Mouse (Mus musculus): ENCODE measurements at regions not wholly inside any gene's neighbourhood (a gene's known extent, or its start where the extent isn't known, plus 50 kb on each side); places are given as distances from the start of the nearest gene placed in this dataset.
A peak's percentile ranks its signal among the peaks of the same experiment; 100 is the strongest.

DNA sequence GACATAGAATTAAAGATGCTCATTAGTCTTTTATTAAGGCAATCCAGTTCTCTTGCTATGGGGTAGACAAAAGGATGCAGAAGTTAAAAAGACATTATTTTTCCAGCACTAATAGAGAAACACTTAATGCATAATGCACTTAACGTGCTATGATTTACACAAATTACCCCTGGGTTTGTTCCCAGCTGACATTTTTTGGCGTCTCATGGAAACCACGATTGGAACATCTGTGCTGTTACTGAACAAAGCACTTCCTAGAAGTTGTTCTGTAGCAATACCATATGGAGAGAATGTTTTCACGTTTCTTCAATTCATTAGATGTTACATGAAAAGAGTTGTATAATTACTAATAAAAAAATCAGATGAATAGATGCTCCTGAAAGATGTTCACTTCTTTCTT lies 635.2 kb downstream of the Gm597 start:
- DNase-seq (ENCODE audit: low spot score in 2 of 2) = no peak

DNA sequence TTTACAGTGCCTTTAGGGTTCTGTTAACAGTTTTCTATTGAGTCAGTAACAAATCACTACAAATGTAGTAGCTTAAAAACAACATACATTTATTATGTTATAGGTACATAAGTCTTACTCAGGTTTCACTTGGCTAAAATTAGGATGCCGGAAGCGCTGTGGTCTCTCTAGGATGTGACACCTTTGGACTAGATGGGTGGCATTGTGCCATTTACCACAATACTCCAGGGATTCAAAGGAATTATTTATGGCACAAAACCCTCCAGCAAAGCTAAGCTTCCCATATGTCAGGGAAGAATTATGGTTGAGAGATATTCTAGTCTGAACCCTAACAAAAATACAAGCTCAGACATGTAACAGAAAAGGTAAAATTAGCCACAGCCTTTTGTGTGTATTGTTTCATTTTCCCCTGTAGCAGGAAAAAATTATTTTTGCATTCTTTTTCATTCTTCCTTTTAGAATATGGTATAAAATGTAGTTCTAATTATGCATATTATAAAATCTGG lies 678.0 kb downstream of the Gm597 start:
- no peak for DNase-seq (ENCODE audit: low spot score in 2 of 2)

DNA sequence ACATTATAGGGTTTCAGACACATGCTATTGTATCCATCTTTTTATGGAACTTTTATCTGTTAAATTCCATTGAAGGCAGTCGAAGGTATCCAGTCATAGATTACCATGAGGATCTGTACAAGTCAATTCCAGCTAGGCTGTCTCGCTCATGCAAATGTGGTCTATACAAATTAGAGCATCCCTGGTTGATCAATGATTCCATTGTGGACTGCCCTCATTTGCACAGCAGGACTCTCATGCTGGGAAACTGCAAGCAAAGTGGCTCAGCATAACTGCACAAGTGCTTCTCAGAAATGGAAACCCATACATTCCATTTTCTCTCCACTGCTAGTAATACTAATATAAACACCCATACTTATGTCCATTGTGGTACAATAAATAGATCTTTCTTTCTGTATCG lies 695.6 kb downstream of the Gm597 start:
- DNase-seq (ENCODE audit: low spot score in 2 of 2) = no peak

DNA sequence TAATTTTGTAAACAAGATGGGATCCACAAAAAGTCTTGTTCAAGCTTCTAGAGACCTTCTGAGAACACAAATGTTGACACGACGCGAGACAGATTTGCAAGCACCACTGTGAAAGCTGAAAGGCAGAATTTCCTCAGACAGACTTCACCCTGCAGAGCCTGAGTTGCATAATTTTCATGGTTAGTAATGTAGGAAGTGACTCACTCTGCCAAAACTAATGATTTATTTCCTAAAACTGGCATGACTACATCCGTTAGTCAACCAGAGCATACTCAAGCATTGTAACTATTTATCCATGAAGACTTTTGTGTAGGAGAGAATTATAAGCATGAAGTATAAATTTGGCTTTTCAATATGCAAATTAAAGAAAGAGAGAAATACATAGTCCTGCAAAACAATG lies 726.1 kb downstream of the Gm597 start:
- no peak for DNase-seq (ENCODE audit: low spot score in 2 of 2)

DNA sequence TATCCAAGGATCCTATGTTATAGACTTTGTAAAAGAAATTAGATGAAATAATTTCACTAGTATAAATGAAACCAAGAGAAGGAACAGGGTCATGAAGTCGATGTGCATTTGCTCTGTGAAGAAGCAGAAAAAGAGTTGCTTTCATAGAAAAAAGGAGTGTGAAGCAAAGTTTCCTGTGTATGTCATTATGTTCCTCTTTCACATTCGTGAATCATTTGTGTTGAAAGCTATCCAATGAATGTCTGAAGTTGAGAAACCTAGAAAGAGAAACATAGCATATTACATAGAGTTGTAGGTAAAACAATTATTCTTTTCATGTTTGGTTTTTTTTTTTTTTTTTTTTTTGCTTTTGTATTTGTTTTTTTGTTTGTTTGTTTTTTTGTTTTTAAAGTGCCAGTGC lies 732.1 kb downstream of the Gm597 start:
- DNase-seq (ENCODE audit: low spot score in 2 of 2) = no peak

DNA sequence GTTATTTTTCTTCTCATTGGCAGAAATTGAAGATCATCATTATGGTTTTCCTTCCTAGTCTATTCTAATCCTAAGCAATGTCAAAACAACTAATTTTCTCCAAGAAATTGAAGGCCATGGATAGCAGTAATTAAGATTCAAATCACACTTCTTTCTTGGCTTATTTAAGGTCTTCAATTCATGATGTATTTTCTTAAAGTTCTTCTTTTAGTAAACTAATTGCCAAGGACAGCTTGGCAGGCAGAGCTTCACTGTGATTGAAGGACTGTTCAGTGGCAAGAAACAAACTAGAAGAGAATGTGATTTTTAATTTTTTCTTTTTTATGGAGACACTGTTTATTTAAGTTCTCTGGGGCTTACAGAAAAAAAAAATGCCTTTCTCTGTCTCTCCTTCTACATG lies 732.7 kb downstream of the Gm597 start:
- no peak for DNase-seq (ENCODE audit: low spot score in 2 of 2)

DNA sequence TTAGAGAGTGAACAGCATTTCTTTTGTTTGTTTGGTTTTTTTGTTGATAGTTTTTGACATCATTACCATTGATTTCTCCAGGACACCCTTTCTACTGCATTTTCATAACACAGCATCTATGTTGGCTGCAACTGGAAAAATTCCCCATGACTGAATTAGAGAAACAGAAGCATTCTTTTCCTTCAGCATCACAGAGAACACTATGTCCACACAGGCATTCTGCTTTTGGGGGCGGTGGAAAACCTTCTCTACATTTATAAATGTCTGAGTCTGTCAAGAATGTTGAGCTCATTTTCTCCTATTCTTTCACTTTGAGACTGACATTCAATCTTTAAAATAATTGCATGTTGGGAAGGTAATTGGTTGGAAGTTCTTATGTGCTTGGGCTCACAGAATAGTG lies 734.4 kb downstream of the Gm597 start:
- DNase-seq (ENCODE audit: low spot score in 2 of 2) = peak in 1 of 2 experiments; percentile 1

DNA sequence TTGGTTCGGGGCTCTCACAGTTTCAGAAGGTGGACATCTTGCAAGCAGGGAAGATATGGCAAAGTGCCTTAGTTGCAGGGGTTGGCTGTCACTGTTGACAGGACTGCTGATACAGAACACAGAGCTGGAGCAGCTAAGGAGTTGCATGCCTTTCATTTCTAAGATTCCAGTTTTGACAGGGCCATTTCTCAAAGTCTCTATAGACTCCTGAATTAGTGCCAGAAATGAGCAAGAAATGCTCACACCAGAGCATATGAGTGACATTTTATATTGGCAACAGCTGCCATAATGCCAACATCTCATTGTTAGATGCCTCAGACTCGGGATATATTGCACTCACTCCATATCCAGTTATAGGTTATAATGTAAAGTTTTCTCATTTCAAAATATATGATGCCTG lies 754.3 kb downstream of the Gm597 start:
- no peak for DNase-seq (ENCODE audit: low spot score in 2 of 2)

DNA sequence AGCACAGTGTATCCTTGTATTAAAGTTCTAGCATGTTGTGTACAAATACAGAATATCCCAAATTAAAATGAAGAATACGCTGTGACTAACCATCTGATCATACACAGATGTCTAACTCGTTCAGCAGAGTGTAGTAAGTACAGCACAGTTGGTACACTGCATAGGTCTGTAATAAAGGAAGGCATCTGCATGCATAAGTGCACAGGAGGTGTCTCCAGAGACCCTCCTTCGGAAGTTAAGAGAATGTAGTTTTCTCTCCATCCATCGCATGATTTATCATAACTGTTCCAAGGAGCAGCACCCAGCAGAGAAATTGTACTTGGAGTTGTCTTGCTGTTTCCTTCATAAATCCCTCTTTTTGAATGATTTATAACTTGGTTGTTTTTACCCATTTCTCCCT lies 781.6 kb downstream of the Gm597 start:
- no peak for DNase-seq (ENCODE audit: low spot score in 2 of 2)

DNA sequence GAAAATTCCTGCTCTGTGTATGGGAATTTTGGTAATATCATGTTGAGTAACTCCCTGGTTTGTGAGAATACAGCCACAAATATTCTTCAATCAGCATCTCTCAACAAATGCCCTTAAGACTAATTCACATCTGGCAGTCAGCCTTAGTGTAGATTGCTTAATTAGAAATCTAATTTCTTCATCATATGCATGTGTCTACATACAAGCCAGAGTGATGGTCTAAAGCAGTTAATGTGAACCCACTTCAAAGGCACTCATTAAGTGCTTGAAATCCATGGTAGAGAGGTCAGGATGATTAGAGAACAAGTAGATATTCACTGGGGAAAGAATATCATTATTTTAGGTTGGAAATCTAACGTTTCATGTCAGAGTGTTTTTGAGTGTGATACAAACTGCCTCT lies 816.7 kb downstream of the Gm597 start:
- no peak for DNase-seq (ENCODE audit: low spot score in 2 of 2)

All from right cerebral cortex, postnatal 36 days (tissue).